Mouse (Mus musculus) ovary, postnatal 36 days (tissue): ENCODE data around the gene Tas2r119.
"Not testable (repeated sequence)": the region's sequence is repeated elsewhere in the genome, so short reads cannot be mapped to it uniquely, and the experiment has no call there.

ENCODE experiments used
- DNase-seq: peaks from one replicate; pipeline ENCODE4 v3.0.0; 2022; ENCODE audit warnings: low spot score, mixed read lengths

Gene Tas2r119

GRCm38 (mm10) chr15:32176989-32177388 is at the start of gene Tas2r119:
Tas2r119 (plus strand) TSS chr15:32177289.
- no peak for DNase-seq

GRCm38 (mm10) chr15:32132315-32132714 is 44.8 kb upstream of the Tas2r119 start:
- no peak for DNase-seq

- DNase-seq = no peak
These were observed 35.4 kb upstream of the Tas2r119 start for GRCm38 (mm10) chr15:32141657-32142056.

GRCm38 (mm10) chr15:32144269-32144668 is 32.8 kb upstream of the Tas2r119 start:
- no peak for DNase-seq

- no peak for DNase-seq
These were observed 23.7 kb upstream of the Tas2r119 start for GRCm38 (mm10) chr15:32153404-32153803.

- no peak for DNase-seq
These were observed 23.1 kb upstream of the Tas2r119 start for GRCm38 (mm10) chr15:32153857-32154449.

GRCm38 (mm10) chr15:32156126-32156525 is 21.0 kb upstream of the Tas2r119 start:
- DNase-seq = no peak

- DNase-seq = no peak
These were observed 16.8 kb upstream of the Tas2r119 start for GRCm38 (mm10) chr15:32160281-32160680.

- DNase-seq = no peak
These were observed 5.3 kb upstream of the Tas2r119 start for GRCm38 (mm10) chr15:32171764-32172163.

- DNase-seq = no peak
These were observed 4.7 kb upstream of the Tas2r119 start for GRCm38 (mm10) chr15:32172175-32172987.

- no peak for DNase-seq
These were observed 4.1 kb upstream of the Tas2r119 start for GRCm38 (mm10) chr15:32172988-32173329.

GRCm38 (mm10) chr15:32180010-32180725 is 3.1 kb downstream of the Tas2r119 start:
- DNase-seq = no peak

GRCm38 (mm10) chr15:32182026-32182425 is 4.9 kb downstream of the Tas2r119 start:
- no peak for DNase-seq

- no peak for DNase-seq
These were observed 7.9 kb downstream of the Tas2r119 start for GRCm38 (mm10) chr15:32184964-32185363.

GRCm38 (mm10) chr15:32189879-32190278 is 12.8 kb downstream of the Tas2r119 start:
- no peak for DNase-seq

- DNase-seq = no peak
These were observed 13.3 kb downstream of the Tas2r119 start for GRCm38 (mm10) chr15:32190436-32190835.

- DNase-seq = no peak
These were observed 15.9 kb downstream of the Tas2r119 start for GRCm38 (mm10) chr15:32192948-32193347.

- no peak for DNase-seq
These were observed 21.0 kb downstream of the Tas2r119 start for GRCm38 (mm10) chr15:32198076-32198475.

- no peak for DNase-seq
These were observed 21.5 kb downstream of the Tas2r119 start for GRCm38 (mm10) chr15:32198561-32198960.

- DNase-seq = no peak
These were observed 26.2 kb downstream of the Tas2r119 start for GRCm38 (mm10) chr15:32203242-32203641.

GRCm38 (mm10) chr15:32204908-32205307 is 27.8 kb downstream of the Tas2r119 start:
- no peak for DNase-seq

- DNase-seq = not testable (repeated sequence)
These were observed 37.6 kb downstream of the Tas2r119 start for GRCm38 (mm10) chr15:32214687-32215086.

- DNase-seq = no peak
These were observed 45.9 kb downstream of the Tas2r119 start for GRCm38 (mm10) chr15:32223028-32223427.
